Mouse (Mus musculus) brain, embryonic 14.5 days (tissue): ENCODE data around the gene Tuba8.

Experiments used
- CTCF ChIP-seq: fragments of 200-500 bp; IDR thresholded peaks from 2 replicates; pipeline ENCODE4 v1.5.1; 2012; ENCODE audit warnings: inconsistent platforms, mild to moderate bottlenecking, moderate library complexity, borderline replicate concordance; ENCODE audit not compliant: insufficient read depth, insufficient read length; ENCODE audit errors: extremely low read depth
- POLR2A ChIP-seq: fragments of 200-500 bp; IDR thresholded peaks from 2 replicates; pipeline ENCODE4 v1.6.1; 2012; ENCODE audit warnings: mild to moderate bottlenecking, inconsistent platforms, borderline replicate concordance; ENCODE audit not compliant: poor library complexity, insufficient read depth, insufficient read length, severe bottlenecking; ENCODE audit errors: extremely low read depth

DNA sequence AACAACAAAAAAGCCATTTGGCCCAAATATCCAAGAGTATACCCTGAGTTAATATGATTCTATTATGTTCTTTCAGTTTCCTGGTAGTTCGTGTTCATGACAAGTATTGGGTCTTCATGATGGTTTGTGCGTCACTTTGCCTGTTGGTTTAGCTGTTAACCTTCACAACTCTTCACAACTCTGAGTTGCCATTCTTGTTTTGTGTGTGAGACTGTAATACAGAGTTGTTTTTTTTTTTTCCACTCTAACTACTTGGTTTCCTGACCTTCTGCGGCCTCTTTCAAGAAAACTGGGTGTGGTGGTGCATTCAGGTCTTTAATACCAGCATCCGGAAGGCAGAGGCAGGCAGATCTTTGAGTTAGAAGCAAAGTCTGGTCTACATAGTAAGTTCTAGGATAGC lies 27.7 kb downstream of the Tuba8 start:
- TF ChIP-seq CTCF (no peak), POLR2A (no peak)
